Mouse (Mus musculus) kidney, postnatal 14 days (tissue): ENCODE results near the gene Trabd2b.

Source experiments
- DNase-seq: peaks from one replicate; pipeline ENCODE4 v3.0.0; 2022; ENCODE audit warnings: mixed read lengths

Gene Trabd2b

GRCm38 (mm10) chr4:114611166-114611929 is 204.8 kb downstream of the Trabd2b start:
- DNase-seq = peak; percentile 26

GRCm38 (mm10) chr4:114612032-114612431 is 205.5 kb downstream of the Trabd2b start:
- DNase-seq = no peak

- no peak for DNase-seq
These were observed 206.3 kb downstream of the Trabd2b start for GRCm38 (mm10) chr4:114612827-114613226.

GRCm38 (mm10) chr4:114614086-114614485 is 207.6 kb downstream of the Trabd2b start:
- DNase-seq = peak; percentile 33

GRCm38 (mm10) chr4:114615765-114616164 is 209.2 kb downstream of the Trabd2b start:
- DNase-seq = no peak

GRCm38 (mm10) chr4:114622929-114623328 is 216.4 kb downstream of the Trabd2b start:
- DNase-seq = no peak

GRCm38 (mm10) chr4:114624114-114624910 is 217.8 kb downstream of the Trabd2b start:
- DNase-seq = no peak

- peak; percentile 28 for DNase-seq
These were observed 218.8 kb downstream of the Trabd2b start for GRCm38 (mm10) chr4:114625357-114625756.

- no peak for DNase-seq
These were observed 219.4 kb downstream of the Trabd2b start for GRCm38 (mm10) chr4:114625920-114626319.

- DNase-seq = no peak
These were observed 221.3 kb downstream of the Trabd2b start for GRCm38 (mm10) chr4:114627674-114628293.

- peak; percentile 73 for DNase-seq
These were observed 229.4 kb downstream of the Trabd2b start for GRCm38 (mm10) chr4:114635889-114636288.

GRCm38 (mm10) chr4:114636324-114636723 is 229.8 kb downstream of the Trabd2b start:
- DNase-seq = no peak

GRCm38 (mm10) chr4:114637120-114637519 is 230.6 kb downstream of the Trabd2b start:
- peak; percentile 44 for DNase-seq

GRCm38 (mm10) chr4:114642469-114642868 is 235.9 kb downstream of the Trabd2b start:
- no peak for DNase-seq

- peak; percentile 26 for DNase-seq
These were observed 237.2 kb downstream of the Trabd2b start for GRCm38 (mm10) chr4:114643679-114644208.

- no peak for DNase-seq
These were observed 238.8 kb downstream of the Trabd2b start for GRCm38 (mm10) chr4:114645341-114645740.

- DNase-seq = no peak
These were observed 240.5 kb downstream of the Trabd2b start for GRCm38 (mm10) chr4:114646825-114647681.

- peak; percentile 79 for DNase-seq
These were observed 241.2 kb downstream of the Trabd2b start for GRCm38 (mm10) chr4:114647689-114648088.

- DNase-seq = no peak
These were observed 242.1 kb downstream of the Trabd2b start for GRCm38 (mm10) chr4:114648532-114649074.

- DNase-seq = no peak
These were observed 244.0 kb downstream of the Trabd2b start for GRCm38 (mm10) chr4:114650551-114650950.

GRCm38 (mm10) chr4:114651007-114651406 is 244.5 kb downstream of the Trabd2b start:
- no peak for DNase-seq

GRCm38 (mm10) chr4:114651606-114652005 is 245.1 kb downstream of the Trabd2b start:
- no peak for DNase-seq
